Mouse (Mus musculus) adrenal gland, postnatal 25 days (tissue): Measurements from ENCODE around the gene Zgrf1. TPM values are rescaled to one million over a fixed set of nuclear protein-coding genes. Genes with fewer than 3 reads are reported as not detected.
A peak's percentile ranks its signal among the peaks of the same experiment; 100 is the strongest.

Source experiments
- DNase-seq: peaks from one replicate; pipeline ENCODE4 v3.0.0; 2021; ENCODE audit warnings: mixed read lengths
- long read RNA-seq: library from polyadenylated mRNA; stranded (forward); transcript quantifications from one replicate; pipeline ENCODE4 v2.0.0, GENCODE M21; 2021
- total RNA-seq: library from RNA; stranded (reverse); gene quantifications from 2 replicates; pipeline ENCODE4 v1.2.3, GENCODE M21; 2021

Zgrf1 gene
- 2.4 and 2.8 TPM in 2 replicates for total RNA-seq
- long read RNA-seq: 0 reads

DNA sequence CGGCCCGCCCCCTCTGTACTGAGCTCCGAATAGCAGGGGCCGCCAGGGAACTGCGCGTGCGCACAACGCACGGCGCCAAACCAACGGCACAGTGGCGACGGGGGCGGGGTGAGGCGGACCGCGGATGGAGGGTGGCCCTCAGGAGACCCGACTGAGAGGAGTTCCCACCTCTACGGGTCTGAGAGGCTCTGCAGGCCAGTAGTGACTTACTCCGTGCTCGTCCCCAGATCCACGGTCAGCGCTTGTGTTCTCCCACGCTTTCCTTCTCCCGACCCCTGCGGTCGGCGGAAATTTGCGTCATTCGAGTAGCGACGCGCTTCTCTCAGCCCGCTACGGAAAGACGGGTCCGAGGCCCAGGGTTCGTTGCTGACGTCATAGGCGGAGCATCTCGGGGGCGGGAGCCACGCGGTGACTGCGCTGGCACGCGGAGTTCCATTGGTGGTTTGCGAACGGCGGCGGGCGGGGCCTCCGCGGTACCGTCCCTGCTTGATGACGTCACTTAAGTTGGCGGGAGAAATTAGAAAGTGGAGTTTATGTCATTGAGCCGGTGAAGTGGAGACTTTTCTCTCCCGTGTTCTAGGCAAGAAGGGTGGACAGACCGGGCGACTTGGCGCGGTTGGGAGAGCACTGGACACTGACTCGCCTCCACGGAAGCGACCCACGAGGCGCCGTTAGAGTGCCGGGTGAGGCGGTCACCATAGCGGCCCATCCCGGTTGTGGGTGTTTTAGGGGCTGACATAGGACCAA is at the start of gene Zgrf1, which contains the start of gene Larp7:
TSS of gene Zgrf1 (plus strand) at position 517 of the 747 bp plus-strand sequence.
TSS of gene Larp7 (minus strand) at position 377 of the 747 bp plus-strand sequence.
- peak; percentile 98 for DNase-seq

DNA sequence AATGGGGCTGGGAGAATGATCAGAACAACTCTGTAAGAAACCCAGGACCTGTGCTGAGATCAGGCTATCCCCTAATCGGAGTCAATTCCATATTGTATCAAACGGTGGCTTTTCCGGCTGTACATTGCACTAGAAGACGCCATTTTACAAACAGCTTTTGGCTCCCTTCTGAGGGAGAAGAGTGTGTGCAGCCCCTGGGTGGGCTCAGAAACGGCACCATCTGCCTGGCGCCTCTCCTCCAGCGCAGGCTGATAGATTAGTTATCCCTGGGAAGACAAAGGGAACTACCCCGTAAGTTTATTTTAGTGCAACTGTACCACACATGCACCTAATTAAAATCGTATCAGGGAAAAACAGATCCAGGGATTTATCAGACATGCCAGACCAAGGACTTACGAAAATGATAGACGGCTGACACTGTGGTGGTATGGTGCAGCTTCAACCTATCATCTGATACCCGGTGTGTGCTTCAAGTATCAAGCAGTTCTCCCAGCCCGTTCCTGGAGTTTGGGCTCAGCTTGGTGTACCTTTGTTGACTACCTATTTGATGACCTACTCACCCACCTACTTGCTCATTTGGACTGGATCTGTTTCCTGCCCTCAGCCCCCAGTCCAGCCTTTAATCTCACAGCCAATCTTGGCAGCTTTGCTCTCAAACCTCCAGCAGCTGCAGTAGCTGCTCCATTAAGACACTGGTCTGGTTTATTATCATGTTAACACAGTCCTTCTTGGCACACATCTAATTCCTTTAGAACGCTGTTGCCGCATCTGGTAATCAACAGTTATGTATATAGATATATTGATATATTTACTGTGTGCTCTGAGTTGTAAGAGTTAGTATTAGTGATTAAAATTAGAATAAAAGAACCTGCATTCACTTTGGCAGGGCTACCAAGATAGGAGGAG is 45.2 kb upstream of the Zgrf1 start:
- no peak for DNase-seq

- no peak for DNase-seq
These were observed 41.2 kb upstream of the Zgrf1 start for GRCm38 (mm10) chr3:127511786-127512746.

DNA sequence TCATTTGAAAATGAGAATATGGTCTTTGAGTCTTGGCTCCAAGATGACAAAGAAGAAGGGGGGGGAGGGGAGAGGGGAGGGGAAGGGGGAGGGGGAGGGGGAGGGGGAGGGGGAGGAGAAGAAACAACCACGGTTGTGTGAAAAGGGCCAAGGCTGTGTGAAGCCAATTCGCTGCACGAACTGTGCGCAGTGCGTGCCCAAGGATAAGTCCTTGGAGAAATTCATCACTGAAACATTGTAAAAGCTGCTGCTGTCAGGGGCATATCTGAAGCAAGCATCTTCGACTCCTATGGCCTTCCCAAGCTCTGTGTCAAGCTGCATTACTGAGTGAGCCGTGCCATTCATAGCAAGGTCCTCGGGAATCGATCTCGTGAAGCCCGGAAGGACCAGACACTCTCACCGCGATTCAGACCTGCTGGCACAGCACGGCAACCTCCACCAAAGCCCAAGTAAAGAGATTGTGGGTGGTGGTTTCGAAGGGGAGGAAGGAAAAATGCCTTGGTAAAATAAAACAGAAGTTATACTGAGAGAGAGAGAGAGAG is 40.4 kb upstream of the Zgrf1 start:
- peak; percentile 18 for DNase-seq

GRCm38 (mm10) chr3:127513699-127514098 is 39.6 kb upstream of the Zgrf1 start:
- DNase-seq: no peak

DNA sequence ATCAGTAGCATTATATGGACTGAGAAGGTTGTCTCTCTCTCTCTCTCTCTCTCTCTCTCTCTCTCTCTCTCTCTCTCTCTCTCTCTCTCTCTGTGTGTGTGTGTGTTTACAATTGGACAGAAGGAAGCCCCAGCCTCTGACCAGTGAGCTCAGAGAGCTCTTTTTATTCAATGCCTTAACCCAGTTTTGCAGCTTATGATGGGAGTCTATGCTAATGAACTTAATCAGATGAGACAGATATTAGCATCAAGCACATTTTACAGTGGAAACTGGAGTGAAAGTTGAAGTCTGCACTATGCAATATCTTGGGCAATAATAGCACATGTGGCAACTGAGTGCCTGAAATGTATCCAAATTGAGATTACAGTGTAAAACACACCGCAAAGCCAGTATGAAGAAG is 38.0 kb upstream of the Zgrf1 start:
- no peak for DNase-seq

GRCm38 (mm10) chr3:127520300-127520699 is 33.0 kb upstream of the Zgrf1 start:
- DNase-seq: no peak

DNA sequence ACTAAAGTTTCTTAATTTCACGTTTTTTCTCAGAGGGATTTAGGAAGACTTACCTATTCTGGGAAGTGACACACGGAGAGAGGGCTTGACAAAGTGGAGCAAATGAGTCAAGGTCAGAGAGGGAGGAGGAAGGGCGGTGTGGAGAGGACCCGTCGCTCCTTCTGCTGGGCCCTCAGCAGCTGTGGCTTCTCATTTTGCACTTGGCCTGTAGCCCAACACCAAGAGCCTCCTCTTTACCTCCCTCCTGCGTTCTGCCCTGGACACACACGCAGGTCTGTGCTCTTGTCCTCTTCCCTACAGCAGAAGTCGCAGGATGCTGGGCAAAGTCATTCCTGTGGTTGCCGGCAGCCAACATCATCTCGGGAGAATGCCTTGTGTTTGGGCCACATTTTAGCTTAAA is 32.1 kb upstream of the Zgrf1 start:
- DNase-seq: no peak

DNA sequence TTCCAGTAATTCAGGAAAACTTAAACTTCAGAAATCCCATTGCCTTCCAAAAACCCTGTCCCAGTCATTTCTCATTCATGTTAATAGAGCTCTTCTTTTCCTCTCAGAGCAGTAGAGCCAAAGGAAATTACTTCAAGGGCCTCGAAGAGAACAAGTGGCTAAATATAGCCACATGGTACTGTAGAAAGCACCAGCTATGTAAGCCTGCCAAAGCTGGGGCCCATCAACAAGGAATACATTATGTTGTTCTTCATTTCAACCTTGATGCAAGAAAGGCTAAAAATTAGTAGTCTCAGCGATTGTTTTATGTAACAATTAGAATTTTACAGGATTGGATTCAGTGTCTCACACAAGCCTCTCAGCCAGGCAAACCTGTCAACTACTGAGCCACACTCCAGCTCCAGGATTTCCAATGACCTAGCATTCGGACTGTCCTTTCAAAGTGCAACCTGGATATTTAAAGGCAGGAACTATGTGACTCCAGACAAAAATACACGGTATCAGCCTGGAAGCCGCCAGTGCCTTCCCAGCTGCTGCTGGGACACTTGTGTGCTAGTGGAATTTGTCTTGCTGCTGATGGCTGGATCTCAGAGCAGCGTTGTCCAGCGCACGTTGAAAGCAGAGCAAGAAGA is 28.0 kb upstream of the Zgrf1 start:
- no peak for DNase-seq

GRCm38 (mm10) chr3:127527465-127528034 is 25.7 kb upstream of the Zgrf1 start:
- no peak for DNase-seq

DNA sequence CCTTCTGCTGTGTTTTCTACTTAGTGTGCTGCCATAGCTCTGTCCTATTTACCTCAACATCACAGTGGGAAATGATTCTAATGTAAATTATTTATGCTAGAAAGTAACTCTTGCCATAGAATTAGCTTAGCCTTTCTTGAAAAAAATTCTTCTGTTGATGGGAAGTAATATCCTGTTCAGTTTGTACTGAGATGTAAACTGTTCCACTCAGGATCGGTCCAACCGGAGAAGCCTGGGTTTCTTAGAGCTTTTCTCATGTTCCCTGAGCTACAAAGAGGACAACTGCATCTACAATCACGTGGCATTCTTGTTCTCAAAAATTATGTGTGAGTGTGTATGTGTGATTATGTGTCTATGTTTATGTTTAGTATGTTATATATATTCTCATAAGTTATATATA is 24.1 kb upstream of the Zgrf1 start:
- no peak for DNase-seq

- DNase-seq: no peak
These were observed 23.5 kb upstream of the Zgrf1 start for GRCm38 (mm10) chr3:127529824-127530223.

- DNase-seq: no peak
These were observed 23.0 kb upstream of the Zgrf1 start for GRCm38 (mm10) chr3:127530293-127530692.

- DNase-seq: no peak
These were observed 14.1 kb upstream of the Zgrf1 start for GRCm38 (mm10) chr3:127539193-127539592.

- DNase-seq: no peak
These were observed 9.3 kb upstream of the Zgrf1 start for GRCm38 (mm10) chr3:127543976-127544375.

GRCm38 (mm10) chr3:127544610-127545121 is 8.6 kb upstream of the Zgrf1 start:
- no peak for DNase-seq

DNA sequence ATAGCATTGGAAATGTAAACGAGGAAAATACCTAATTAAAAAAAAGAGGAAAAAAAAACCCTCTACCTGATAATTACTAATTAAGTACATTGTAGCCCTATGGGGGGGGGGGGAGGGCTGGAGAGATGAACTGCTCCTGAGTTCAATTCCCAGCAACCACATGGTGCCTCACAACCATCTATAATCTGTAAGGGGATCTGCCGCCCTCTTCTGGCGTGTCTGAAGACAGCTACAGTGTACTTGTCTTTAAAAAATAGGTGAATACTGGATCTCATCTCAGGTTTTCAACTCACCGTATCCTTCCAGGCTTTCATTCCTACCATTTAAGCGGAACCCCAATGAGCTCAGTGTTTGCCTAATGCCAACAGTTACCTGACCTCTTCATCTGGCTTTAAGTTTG is 5.4 kb upstream of the Zgrf1 start:
- peak; percentile 39 for DNase-seq

DNA sequence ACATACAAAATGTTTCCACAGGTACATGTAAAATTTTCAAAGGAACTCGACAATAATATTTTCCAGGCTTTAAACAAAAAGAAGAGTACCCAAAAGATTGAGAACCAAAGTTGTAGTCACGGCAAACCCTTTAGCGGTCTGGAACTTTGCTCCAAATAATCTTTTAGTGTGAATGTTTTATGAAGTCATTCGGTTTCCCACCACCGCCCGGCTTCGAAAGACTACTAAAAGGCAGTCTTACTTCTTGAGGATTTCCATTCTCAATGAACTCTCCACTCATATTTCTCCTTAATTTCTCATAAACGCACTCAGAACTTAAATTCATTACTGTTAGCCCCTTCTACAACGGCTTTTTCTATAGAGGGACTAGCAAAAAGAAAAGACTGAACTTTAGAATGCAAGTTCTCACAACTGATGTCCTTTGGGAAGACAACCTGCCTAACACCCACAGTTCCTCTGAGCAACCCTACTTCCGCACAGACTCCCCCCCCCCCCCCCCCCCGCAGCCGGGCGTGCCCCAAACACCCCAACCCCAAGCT is 786 bp upstream of the Zgrf1 start:
- no peak for DNase-seq

- no peak for DNase-seq
These were observed 393 bp downstream of the Zgrf1 start for GRCm38 (mm10) chr3:127553720-127554043.

DNA sequence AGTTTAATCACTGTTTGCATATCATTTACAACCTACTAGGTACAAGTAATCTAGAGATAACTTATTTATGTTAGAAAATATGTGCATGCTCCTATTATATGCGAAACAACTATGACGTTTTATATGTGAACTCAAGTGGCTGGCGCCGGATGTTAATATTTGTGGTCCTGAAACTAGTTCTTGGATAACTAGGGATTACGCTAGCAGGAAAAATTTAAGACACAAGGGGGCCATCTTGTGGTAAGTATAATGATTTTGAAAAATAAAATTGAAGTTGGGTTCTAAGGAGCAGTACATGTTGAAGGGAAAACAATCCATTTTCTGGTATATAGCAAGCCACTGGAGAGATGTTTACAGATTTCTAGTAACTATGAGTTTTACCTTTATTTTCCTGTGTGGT is 1.4 kb downstream of the Zgrf1 start:
- DNase-seq: no peak

DNA sequence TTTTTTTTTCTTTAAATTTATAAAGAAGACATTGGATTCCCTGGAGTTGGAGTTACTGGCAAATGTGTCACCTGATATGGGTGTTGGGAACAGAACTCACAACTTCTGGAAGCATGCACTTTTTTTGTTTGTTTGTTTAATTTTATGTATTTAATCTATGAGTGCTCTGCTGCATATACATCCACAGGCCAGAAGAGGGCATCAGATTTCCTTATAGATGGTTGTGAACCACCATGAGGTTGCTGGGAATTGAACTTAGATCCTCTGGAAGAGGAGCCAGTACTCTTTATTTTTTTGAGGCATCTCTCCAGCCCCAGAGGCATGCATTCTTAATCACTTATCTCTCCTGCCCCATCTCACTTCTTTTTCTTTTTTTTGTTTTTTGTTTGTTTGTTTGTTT is 4.9 kb downstream of the Zgrf1 start:
- DNase-seq: no peak
